Mouse (Mus musculus): Measurements from ENCODE around the gene Gm6793.

GRCm38 (mm10) chr8:112049984-112050383 lies 35.1 kb upstream of the Gm6793 start:
- TF ChIP-seq POLR2A (IDR thresholded peaks at IDR 0.05; ENCODE audit: borderline replicate concordance, control insufficient read depth, low read depth, low read length) (no peak), CTCF (IDR thresholded peaks at IDR 0.05; ENCODE audit: control insufficient read depth, insufficient read depth, low read length) (no peak)
